Comparison of ENCODE assay signal across 8 mouse cellular contexts in the genomic region with DNA sequence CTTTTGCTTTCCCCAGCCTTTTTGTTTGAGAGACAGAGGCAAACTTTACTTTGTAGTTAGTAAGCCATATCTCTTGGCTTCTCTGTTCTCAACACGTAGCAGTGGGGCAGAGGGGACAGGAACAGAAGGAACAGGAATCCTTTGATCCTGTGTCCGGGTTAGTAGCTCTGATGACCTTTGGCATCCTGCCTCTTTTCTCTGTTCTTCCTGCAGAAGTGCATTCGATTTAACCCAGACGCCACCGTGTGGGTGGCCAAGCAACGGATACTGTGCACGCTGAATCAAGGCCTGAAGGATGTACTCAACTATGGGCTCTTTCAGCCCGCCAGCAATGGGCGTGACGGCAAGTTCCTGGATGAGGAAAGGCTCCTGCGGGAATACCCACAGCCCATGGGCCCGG. TPM values are rescaled to one million over a fixed set of nuclear protein-coding genes. Genes with fewer than 3 reads are reported as not detected.
DNase-seq lines count a peak whose midpoint lies in the region; ATAC-seq lines count a peak whose summit lies in the region.

No protein-coding gene starts in this region.

- no peak for ATAC-seq in midbrain, embryonic 14.5 days (ENCODE audit: low FRiP score, low TSS enrichment)
- ATAC-seq in midbrain, embryonic 15.5 days (replicated peaks) = no peak

- H3K4me1 ChIP-seq in midbrain, embryonic 14.5 days (ENCODE audit: control insufficient read depth, insufficient read depth, low read length) = no peaks in the 10 kb centered on the region
- no peaks in the 10 kb centered on the region for H3K4me1 ChIP-seq in midbrain, embryonic 15.5 days

- no peak overlapping the region for H3K4me3 ChIP-seq in midbrain, embryonic 14.5 days (replicated peaks; ENCODE audit: low read depth, low read length)
- no peak overlapping the region for H3K4me3 ChIP-seq in midbrain, embryonic 15.5 days

- H3K27me3 ChIP-seq in midbrain, embryonic 14.5 days (ENCODE audit: control insufficient read depth, insufficient read depth, low read length) = no peaks in the 10 kb centered on the region
- no peaks in the 10 kb centered on the region for H3K27me3 ChIP-seq in midbrain, embryonic 15.5 days (replicated peaks)

- no peaks in the 10 kb centered on the region for H3K36me3 ChIP-seq in midbrain, embryonic 14.5 days (ENCODE audit: control insufficient read depth, insufficient read depth, low read length)
- no peaks in the 10 kb centered on the region for H3K36me3 ChIP-seq in midbrain, embryonic 15.5 days (replicated peaks)

- H3K4me2 ChIP-seq in midbrain, embryonic 14.5 days (ENCODE audit: low read length) = no peak overlapping the region
- H3K4me2 ChIP-seq in midbrain, embryonic 15.5 days = no peak overlapping the region

- DNase-seq in midbrain, embryonic 14.5 days = peak; percentile 62
- peak; percentile 61 for DNase-seq in embryo, embryonic 9.5 days (ENCODE audit: extremely low spot score)
- DNase-seq in kidney, postnatal 4 days = peak; percentile 45 to 54
- DNase-seq in ovary, postnatal 36 days (ENCODE audit: low spot score) = peak; percentile 24
- no peak for DNase-seq in cerebellum, adult 8-10 months
- DNase-seq in right cerebral cortex, postnatal 25 days = no peak
- no peak for DNase-seq in left cerebral cortex, adult 9 months (ENCODE audit: low spot score in 2 of 2)

- 3% methylated on average over 12 of the region's 12 CpGs for WGBS in midbrain, embryonic 14.5 days
- WGBS in midbrain, embryonic 15.5 days = 4% methylated on average over 12 of the region's 12 CpGs

- H3K27ac ChIP-seq in midbrain, embryonic 14.5 days (replicated peaks; ENCODE audit: low read depth, low read length) = no peak overlapping the region
- no peak overlapping the region for H3K27ac ChIP-seq in midbrain, embryonic 15.5 days

- no peaks in the 10 kb centered on the region for H3K9me3 ChIP-seq in midbrain, embryonic 14.5 days (ENCODE audit: control insufficient read depth, low read length)
- no peaks in the 10 kb centered on the region for H3K9me3 ChIP-seq in midbrain, embryonic 15.5 days

- H3K9ac ChIP-seq in midbrain, embryonic 14.5 days (replicated peaks; ENCODE audit: low read length) = no peak overlapping the region
- no peak overlapping the region for H3K9ac ChIP-seq in midbrain, embryonic 15.5 days

RNA-seq across cellular contexts. Expression of gene Shank2, which starts 50.3 kb away (rescaled TPM):
- 9.1 and 9.4 TPM in 2 replicates for polyA plus RNA-seq in midbrain, embryonic 14.5 days (2014; fragmentation: Nextera tagmentation; extraction: Ambion mirVana)
- polyA plus RNA-seq in midbrain, embryonic 15.5 days (2015; fragmentation: Nextera tagmentation; extraction: Ambion mirVana) = 8.8 and 10.5 TPM in 2 replicates

Comparison
In these comparisons a context has a peak if more than half of its experiments do, and no peak if none do; other contexts are left out.
1. DNase-seq: peak in midbrain, embryonic 14.5 days (single experiment), embryo, embryonic 9.5 days (single experiment), kidney, postnatal 4 days (2 of 2) and ovary, postnatal 36 days (single experiment); none in cerebellum, adult 8-10 months (single experiment), right cerebral cortex, postnatal 25 days (single experiment) and left cerebral cortex, adult 9 months (0 of 2).